Mouse (Mus musculus): Measurements from ENCODE around the gene Adrb1. TPM values are rescaled to one million over a fixed set of nuclear protein-coding genes. Genes with fewer than 3 reads are reported as not detected.

Adrb1 gene
- polyA plus RNA-seq, 1 experiment from 2014 or later: 1.0 TPM

DNA sequence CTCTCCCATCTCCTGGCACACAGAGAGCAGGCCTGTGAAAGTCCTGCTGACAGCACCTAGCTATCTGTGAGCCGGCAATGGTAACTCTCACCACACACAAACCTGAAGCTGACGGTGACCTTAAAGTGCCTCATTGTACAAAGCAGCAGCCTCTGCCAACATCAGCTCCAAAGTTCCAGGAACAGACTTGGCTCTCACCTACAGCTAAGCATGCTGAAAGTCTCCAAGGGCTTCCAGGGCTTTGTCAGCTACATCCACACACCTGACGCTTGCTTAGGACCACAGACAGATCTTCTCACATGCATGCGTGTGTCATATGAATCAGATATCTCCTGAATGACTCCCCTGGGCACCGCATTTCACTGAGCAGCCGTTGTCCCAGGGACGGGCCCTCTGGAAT is 42.0 kb upstream of the Adrb1 start:
- no peak for ATAC-seq
- no peak overlapping the region for H3K4me3 ChIP-seq (ENCODE audit: low read depth, low read length)
- no peaks in the 10 kb centered on the region for H3K9me3 ChIP-seq (ENCODE audit: control insufficient read depth)
- H3K4me2 ChIP-seq (replicated peaks; ENCODE audit: low read depth): no peak overlapping the region
- no peak for TF ChIP-seq CTCF (IDR thresholded peaks at IDR 0.05; ENCODE audit: low read depth)
- no peak overlapping the region for H3K9ac ChIP-seq (ENCODE audit: low read depth, low read length)
- H3K4me1 ChIP-seq (replicated peaks; ENCODE audit: control insufficient read depth, insufficient read depth, low read length): 0 out of 2 replicates have a peak, but pooled peaks cover 2% of the 10 kb centered on the region
- 77% methylated on average over 7 of the region's 7 CpGs for WGBS
- no peak overlapping the region for H3K27ac ChIP-seq (ENCODE audit: low read depth, low read length)
- no peaks in the 10 kb centered on the region for H3K36me3 ChIP-seq (ENCODE audit: control insufficient read depth, insufficient read depth)
- no peaks in the 10 kb centered on the region for H3K27me3 ChIP-seq (replicated peaks; ENCODE audit: control insufficient read depth, insufficient read depth, low read length)

DNA sequence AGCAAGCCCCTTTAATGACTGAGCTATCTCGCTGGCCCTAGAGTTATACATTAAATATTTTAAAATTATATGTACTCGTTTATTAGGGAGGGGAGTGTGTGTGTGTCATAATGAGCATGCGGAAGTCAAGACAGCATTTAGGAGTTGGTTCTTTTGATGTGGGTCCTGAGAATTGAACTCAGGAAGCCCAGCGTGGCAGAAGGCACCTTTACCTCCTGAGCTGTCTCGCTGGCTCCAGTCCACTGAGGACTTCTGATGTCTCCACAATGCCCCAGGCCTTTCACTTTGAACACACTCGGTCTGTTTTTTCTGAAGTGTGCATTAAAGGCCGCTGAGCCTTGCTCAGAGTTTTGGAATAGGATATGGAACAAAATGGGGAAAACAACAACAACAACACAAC is 39.7 kb upstream of the Adrb1 start:
- WGBS: 92% methylated on average over 7 of the region's 7 CpGs
- H3K27ac ChIP-seq (ENCODE audit: low read depth, low read length): no peak overlapping the region
- ATAC-seq: no peak

DNA sequence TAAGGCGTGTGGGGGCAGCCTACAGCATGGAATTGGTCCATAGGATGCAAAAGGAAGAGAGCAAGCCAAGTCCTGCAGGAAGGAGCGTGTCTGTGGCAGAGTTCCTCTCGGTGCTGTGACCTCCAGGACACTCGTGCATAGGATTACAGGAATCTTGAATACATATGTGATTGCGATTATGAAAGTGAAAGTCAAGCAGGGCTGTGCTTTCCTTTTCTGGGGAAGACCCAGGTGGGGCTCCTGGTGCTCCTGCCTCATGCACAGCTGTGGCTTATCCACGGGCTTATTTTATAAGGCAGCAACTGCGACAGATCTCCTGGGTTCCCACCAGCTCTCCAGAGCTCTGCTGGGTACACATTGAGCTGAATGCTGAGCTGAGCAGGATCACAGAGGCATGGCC is 39.2 kb upstream of the Adrb1 start:
- TF ChIP-seq CTCF (IDR thresholded peaks at IDR 0.05; ENCODE audit: low read depth): no peak
- Histone ChIP-seq H3K27ac (ENCODE audit: low read depth, low read length) (no peak overlapping the region), H3K9me3 (ENCODE audit: control insufficient read depth) (no peaks in the 10 kb centered on the region), H3K27me3 (replicated peaks; ENCODE audit: control insufficient read depth, insufficient read depth, low read length) (no peaks in the 10 kb centered on the region), H3K9ac (ENCODE audit: low read depth, low read length) (no peak overlapping the region), H3K4me1 (replicated peaks; ENCODE audit: control insufficient read depth, insufficient read depth, low read length) (no peaks in the 10 kb centered on the region), H3K4me2 (replicated peaks; ENCODE audit: low read depth) (no peak overlapping the region), H3K36me3 (ENCODE audit: control insufficient read depth, insufficient read depth) (no peaks in the 10 kb centered on the region; the same call in 1 of the 2 replicates), H3K4me3 (ENCODE audit: low read depth, low read length) (no peak overlapping the region)
- ATAC-seq: no peak
- WGBS: 63% methylated on average over 7 of the region's 7 CpGs

More for the DNA sequence above, 39.7 kb upstream of the Adrb1 start:
- Histone ChIP-seq H3K36me3 (ENCODE audit: control insufficient read depth, insufficient read depth) (no peaks in the 10 kb centered on the region), H3K4me2 (replicated peaks; ENCODE audit: low read depth) (no peak overlapping the region), H3K9ac (ENCODE audit: low read depth, low read length) (no peak overlapping the region), H3K27me3 (replicated peaks; ENCODE audit: control insufficient read depth, insufficient read depth, low read length) (no peaks in the 10 kb centered on the region), H3K9me3 (ENCODE audit: control insufficient read depth) (no peaks in the 10 kb centered on the region), H3K4me3 (ENCODE audit: low read depth, low read length) (no peak overlapping the region), H3K4me1 (replicated peaks; ENCODE audit: control insufficient read depth, insufficient read depth, low read length) (0 out of 2 replicates have a peak, but pooled peaks cover 2% of the 10 kb centered on the region)
- no peak for TF ChIP-seq CTCF (IDR thresholded peaks at IDR 0.05; ENCODE audit: low read depth)

DNA sequence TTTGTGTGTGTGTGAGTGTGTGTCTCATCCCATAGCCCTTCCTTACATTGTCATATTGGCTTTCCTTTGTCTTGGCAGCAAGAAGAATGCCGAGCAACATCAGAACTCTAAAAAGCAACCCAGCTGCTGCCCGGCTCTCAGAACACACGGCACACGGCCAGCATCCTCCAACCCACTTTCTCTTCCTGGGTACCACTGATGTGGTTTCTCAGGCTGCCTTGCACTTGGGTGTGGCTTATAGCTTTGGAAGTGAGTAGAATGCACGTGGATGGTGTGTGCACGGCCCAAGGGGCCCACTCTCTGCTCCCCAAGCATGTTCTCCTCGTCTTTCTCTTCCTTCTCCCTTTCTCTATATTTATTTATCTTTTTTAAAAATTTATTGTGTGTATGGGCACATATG is 36.5 kb upstream of the Adrb1 start:
- H3K27me3 ChIP-seq (replicated peaks; ENCODE audit: control insufficient read depth, insufficient read depth, low read length): no peaks in the 10 kb centered on the region
- no peaks in the 10 kb centered on the region; the same call in 1 of the 2 replicates for H3K36me3 ChIP-seq (ENCODE audit: control insufficient read depth, insufficient read depth)
- H3K27ac ChIP-seq (ENCODE audit: low read depth, low read length): no peak overlapping the region
- peaks cover 7% of the 10 kb centered on the region for H3K4me1 ChIP-seq (replicated peaks; ENCODE audit: control insufficient read depth, insufficient read depth, low read length)
- no peak overlapping the region for H3K4me3 ChIP-seq (ENCODE audit: low read depth, low read length)
- no peak for ATAC-seq
- H3K9me3 ChIP-seq (ENCODE audit: control insufficient read depth): no peaks in the 10 kb centered on the region
- no peak overlapping the region for H3K4me2 ChIP-seq (replicated peaks; ENCODE audit: low read depth)
- no peak for TF ChIP-seq CTCF (IDR thresholded peaks at IDR 0.05; ENCODE audit: low read depth)
- H3K9ac ChIP-seq (ENCODE audit: low read depth, low read length): no peak overlapping the region
- 65% methylated on average over 7 of the region's 7 CpGs for WGBS

DNA sequence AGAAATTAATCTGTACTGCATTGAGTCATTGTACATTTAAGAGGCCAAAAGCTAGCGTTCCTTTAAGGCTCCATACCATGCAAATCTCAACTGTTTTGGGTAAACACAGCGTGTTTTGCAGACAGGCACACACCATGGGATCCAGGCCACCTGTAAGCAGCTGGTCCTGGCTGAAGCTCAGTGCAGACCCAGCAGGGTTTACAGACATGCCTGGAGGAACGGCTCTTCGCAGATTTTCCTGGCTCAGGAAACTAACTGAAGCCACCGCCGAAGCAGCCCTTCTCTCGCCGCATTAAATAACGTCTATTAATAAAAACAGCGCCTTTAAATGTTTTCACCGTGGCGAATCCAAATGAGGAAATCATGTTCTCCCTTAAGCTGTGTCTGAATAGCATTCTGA is 35.8 kb upstream of the Adrb1 start:
- Histone ChIP-seq H3K4me2 (replicated peaks; ENCODE audit: low read depth) (no peak overlapping the region), H3K36me3 (ENCODE audit: control insufficient read depth, insufficient read depth) (no peaks in the 10 kb centered on the region; the same call in 1 of the 2 replicates), H3K4me3 (ENCODE audit: low read depth, low read length) (no peak overlapping the region), H3K9me3 (ENCODE audit: control insufficient read depth) (no peaks in the 10 kb centered on the region), H3K27ac (ENCODE audit: low read depth, low read length) (no peak overlapping the region), H3K4me1 (replicated peaks; ENCODE audit: control insufficient read depth, insufficient read depth, low read length) (peaks cover 7% of the 10 kb centered on the region), H3K9ac (ENCODE audit: low read depth, low read length) (no peak overlapping the region), H3K27me3 (replicated peaks; ENCODE audit: control insufficient read depth, insufficient read depth, low read length) (no peaks in the 10 kb centered on the region)
- WGBS: 68% methylated on average over 12 of the region's 12 CpGs
- no peak for TF ChIP-seq CTCF (IDR thresholded peaks at IDR 0.05; ENCODE audit: low read depth)
- ATAC-seq: no peak

DNA sequence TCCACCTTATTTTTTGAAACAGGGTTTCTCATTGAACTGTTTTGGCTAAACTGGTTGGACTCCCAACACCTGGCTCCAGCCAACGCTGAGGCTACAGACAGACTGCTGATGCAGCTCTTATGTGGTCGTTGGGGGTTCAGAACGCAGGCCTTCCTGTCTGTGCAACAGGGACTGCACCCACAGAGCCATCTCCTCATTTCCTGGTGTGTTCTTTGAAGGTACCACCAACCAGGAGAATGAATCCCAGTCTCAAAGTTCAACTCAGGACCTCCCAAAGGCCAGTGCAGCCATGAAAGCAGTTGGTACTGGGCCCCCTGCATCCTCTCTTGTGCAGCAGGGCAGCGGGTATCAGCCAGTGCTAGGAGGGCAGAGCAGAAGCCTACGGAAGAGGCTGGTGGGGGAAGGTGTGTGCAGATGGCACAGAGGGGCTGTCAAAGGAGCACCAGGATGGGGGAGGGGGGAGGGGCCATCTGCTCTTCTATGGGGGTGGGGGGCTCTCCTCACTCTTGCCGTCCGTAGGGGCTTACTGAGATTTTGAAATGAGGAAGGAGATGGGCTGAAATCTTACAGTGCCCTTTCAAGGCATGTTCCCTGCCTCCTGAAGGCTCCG is 34.9 kb upstream of the Adrb1 start:
- Histone ChIP-seq H3K9me3 (ENCODE audit: control insufficient read depth) (no peaks in the 10 kb centered on the region), H3K9ac (ENCODE audit: low read depth, low read length) (no peak overlapping the region), H3K36me3 (ENCODE audit: control insufficient read depth, insufficient read depth) (no peaks in the 10 kb centered on the region; the same call in 1 of the 2 replicates), H3K4me2 (replicated peaks; ENCODE audit: low read depth) (no peak overlapping the region), H3K4me3 (ENCODE audit: low read depth, low read length) (no peak overlapping the region), H3K4me1 (replicated peaks; ENCODE audit: control insufficient read depth, insufficient read depth, low read length) (peaks cover 7% of the 10 kb centered on the region), H3K27ac (ENCODE audit: low read depth, low read length) (no peak overlapping the region), H3K27me3 (replicated peaks; ENCODE audit: control insufficient read depth, insufficient read depth, low read length) (no peaks in the 10 kb centered on the region)
- WGBS: 80% methylated on average over 8 of the region's 8 CpGs
- no peak for ATAC-seq
- no peak for TF ChIP-seq CTCF (IDR thresholded peaks at IDR 0.05; ENCODE audit: low read depth)

All from intestine, postnatal 0 days (tissue).